Mouse (Mus musculus): ENCODE results near the gene Myt1l. TPM values are rescaled to one million over a fixed set of nuclear protein-coding genes. Genes with fewer than 3 reads are reported as not detected.

The Myt1l gene
- polyA plus RNA-seq, 1 experiment from 2014 or later, result 265 TPM

DNA sequence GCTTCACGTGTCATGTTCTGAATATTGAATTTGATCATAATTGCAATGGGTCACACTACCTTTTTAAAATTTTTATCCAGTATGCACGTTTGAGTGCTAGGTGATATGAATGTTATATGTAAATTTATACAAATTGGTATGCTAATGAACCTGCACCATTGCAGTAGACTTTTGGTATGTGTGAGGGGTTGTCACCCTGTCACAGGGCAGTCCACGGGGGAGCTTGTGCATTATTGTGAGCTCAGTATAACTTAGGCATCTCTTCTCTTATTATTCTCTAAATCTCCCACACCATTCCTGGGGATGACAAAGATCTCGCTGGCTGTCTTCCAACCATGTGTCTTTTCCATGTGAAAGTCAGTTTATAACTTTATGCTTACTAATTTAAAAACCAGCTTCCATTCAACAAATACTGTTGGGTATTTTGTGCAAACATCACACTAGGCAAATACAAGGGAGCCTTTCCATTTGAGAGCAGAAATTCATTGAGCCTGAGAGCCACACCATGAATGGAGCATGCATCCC, 222.5 kb downstream of the Myt1l start:
- no peaks in the 10 kb centered on the region for H3K9me3 ChIP-seq (ENCODE audit: control insufficient read depth, low read length)
- H3K27me3 ChIP-seq (ENCODE audit: control insufficient read depth, insufficient read depth, low read length), result no peaks in the 10 kb centered on the region
- WGBS, result 73% methylated on average over 4 of the region's 4 CpGs
- H3K36me3 ChIP-seq (ENCODE audit: control insufficient read depth, insufficient read depth, low read length), result no peaks in the 10 kb centered on the region
- no peak overlapping the region for H3K4me3 ChIP-seq (ENCODE audit: low read depth, low read length)
- H3K27ac ChIP-seq (ENCODE audit: low read depth, low read length), result no peak overlapping the region
- no peaks in the 10 kb centered on the region for H3K4me1 ChIP-seq (ENCODE audit: control insufficient read depth, insufficient read depth, low read length)
- no peak overlapping the region for H3K4me2 ChIP-seq (ENCODE audit: low read depth, low read length)
- ATAC-seq (ENCODE audit: low read depth), result no peak
- no peak overlapping the region for H3K9ac ChIP-seq (replicated peaks; ENCODE audit: low read depth, low read length)

- H3K4me3 ChIP-seq (ENCODE audit: low read depth, low read length), result no peak overlapping the region
- H3K27me3 ChIP-seq (ENCODE audit: control insufficient read depth, insufficient read depth, low read length), result no peaks in the 10 kb centered on the region
- no peaks in the 10 kb centered on the region for H3K4me1 ChIP-seq (ENCODE audit: control insufficient read depth, insufficient read depth, low read length)
- H3K36me3 ChIP-seq (ENCODE audit: control insufficient read depth, insufficient read depth, low read length), result no peaks in the 10 kb centered on the region
- H3K9me3 ChIP-seq (ENCODE audit: control insufficient read depth, low read length), result no peaks in the 10 kb centered on the region
- H3K4me2 ChIP-seq (ENCODE audit: low read depth, low read length), result no peak overlapping the region
- H3K9ac ChIP-seq (replicated peaks; ENCODE audit: low read depth, low read length), result no peak overlapping the region
- H3K27ac ChIP-seq (ENCODE audit: low read depth, low read length), result no peak overlapping the region
- no peak for ATAC-seq (ENCODE audit: low read depth)
- WGBS, result 91% methylated on average over 5 of the region's 5 CpGs
These were observed 227.1 kb downstream of the Myt1l start for GRCm38 (mm10) chr12:29755086-29755871.

GRCm38 (mm10) chr12:29755872-29756265, 227.7 kb downstream of the Myt1l start:
- no peaks in the 10 kb centered on the region for H3K36me3 ChIP-seq (ENCODE audit: control insufficient read depth, insufficient read depth, low read length)
- ATAC-seq (ENCODE audit: low read depth), result no peak
- 96% methylated on average over 3 of the region's 3 CpGs for WGBS

GRCm38 (mm10) chr12:29760611-29761010, 232.4 kb downstream of the Myt1l start:
- Histone ChIP-seq H3K27me3 (ENCODE audit: control insufficient read depth, insufficient read depth, low read length) (no peaks in the 10 kb centered on the region), H3K9me3 (ENCODE audit: control insufficient read depth, low read length) (no peaks in the 10 kb centered on the region), H3K36me3 (ENCODE audit: control insufficient read depth, insufficient read depth, low read length) (no peaks in the 10 kb centered on the region), H3K4me2 (ENCODE audit: low read depth, low read length) (no peak overlapping the region), H3K4me3 (ENCODE audit: low read depth, low read length) (no peak overlapping the region), H3K9ac (replicated peaks; ENCODE audit: low read depth, low read length) (no peak overlapping the region), H3K4me1 (ENCODE audit: control insufficient read depth, insufficient read depth, low read length) (no peaks in the 10 kb centered on the region), H3K27ac (ENCODE audit: low read depth, low read length) (no peak overlapping the region)
- WGBS, result 84% methylated on average over 4 of the region's 4 CpGs
- no peak for ATAC-seq (ENCODE audit: low read depth)

More at GRCm38 (mm10) chr12:29755872-29756265, 227.7 kb downstream of the Myt1l start:
- no peaks in the 10 kb centered on the region for H3K27me3 ChIP-seq (ENCODE audit: control insufficient read depth, insufficient read depth, low read length)
- no peak overlapping the region for H3K4me2 ChIP-seq (ENCODE audit: low read depth, low read length)
- no peak overlapping the region for H3K9ac ChIP-seq (replicated peaks; ENCODE audit: low read depth, low read length)
- no peak overlapping the region for H3K4me3 ChIP-seq (ENCODE audit: low read depth, low read length)
- H3K4me1 ChIP-seq (ENCODE audit: control insufficient read depth, insufficient read depth, low read length), result no peaks in the 10 kb centered on the region
- no peak overlapping the region for H3K27ac ChIP-seq (ENCODE audit: low read depth, low read length)
- H3K9me3 ChIP-seq (ENCODE audit: control insufficient read depth, low read length), result no peaks in the 10 kb centered on the region

DNA sequence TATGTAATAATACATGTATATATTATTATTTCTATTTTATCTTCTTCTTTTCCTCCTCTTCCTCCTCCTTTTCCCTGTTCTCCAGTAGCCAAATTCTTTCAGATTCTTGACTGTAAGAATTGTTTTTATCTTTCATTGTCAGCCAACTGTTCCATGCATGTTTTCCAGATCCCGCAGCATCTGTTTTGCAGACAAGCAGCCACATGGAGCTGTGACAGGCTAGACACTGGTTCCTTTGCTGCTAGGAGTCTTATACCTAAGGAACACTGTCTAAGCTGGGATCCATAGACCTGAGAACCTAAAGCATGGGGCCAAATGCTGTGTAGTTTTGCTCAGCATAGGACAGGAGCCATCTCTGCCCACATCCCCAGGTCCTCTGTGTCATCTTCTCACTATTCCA, 238.0 kb downstream of the Myt1l start:
- H3K9me3 ChIP-seq (ENCODE audit: control insufficient read depth, low read length), result no peaks in the 10 kb centered on the region
- no peaks in the 10 kb centered on the region for H3K27me3 ChIP-seq (ENCODE audit: control insufficient read depth, insufficient read depth, low read length)
- ATAC-seq (ENCODE audit: low read depth), result no peak
- no peaks in the 10 kb centered on the region for H3K4me1 ChIP-seq (ENCODE audit: control insufficient read depth, insufficient read depth, low read length)
- no peak overlapping the region for H3K4me3 ChIP-seq (ENCODE audit: low read depth, low read length)
- H3K27ac ChIP-seq (ENCODE audit: low read depth, low read length), result no peak overlapping the region
- H3K4me2 ChIP-seq (ENCODE audit: low read depth, low read length), result no peak overlapping the region
- H3K36me3 ChIP-seq (ENCODE audit: control insufficient read depth, insufficient read depth, low read length), result no peaks in the 10 kb centered on the region
- WGBS, result 97% methylated on average over 1 of the region's 1 CpGs
- H3K9ac ChIP-seq (replicated peaks; ENCODE audit: low read depth, low read length), result no peak overlapping the region

DNA sequence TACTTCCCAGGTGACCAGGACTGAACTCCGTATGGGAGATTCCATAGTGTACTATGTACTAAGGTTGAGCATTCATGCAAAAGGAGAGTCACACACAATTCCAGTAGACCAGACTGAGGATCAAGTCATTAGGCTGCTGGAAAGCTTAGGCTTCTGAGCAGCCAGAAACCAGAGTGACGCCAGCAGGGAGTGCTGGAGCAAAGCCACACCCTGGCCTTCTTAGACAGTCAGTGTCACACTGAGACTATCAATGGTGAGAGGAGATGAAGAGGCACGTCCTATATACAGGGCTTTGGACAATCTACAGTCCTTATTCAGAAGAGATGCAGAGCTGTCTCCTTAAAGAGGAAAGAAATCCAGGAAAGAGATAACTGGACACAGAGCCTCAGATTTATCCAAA, 243.6 kb downstream of the Myt1l start:
- no peaks in the 10 kb centered on the region for H3K27me3 ChIP-seq (ENCODE audit: control insufficient read depth, insufficient read depth, low read length)
- H3K9ac ChIP-seq (replicated peaks; ENCODE audit: low read depth, low read length), result no peak overlapping the region
- H3K27ac ChIP-seq (ENCODE audit: low read depth, low read length), result no peak overlapping the region
- H3K4me3 ChIP-seq (ENCODE audit: low read depth, low read length), result no peak overlapping the region
- H3K4me2 ChIP-seq (ENCODE audit: low read depth, low read length), result no peak overlapping the region
- no peak for ATAC-seq (ENCODE audit: low read depth)
- H3K9me3 ChIP-seq (ENCODE audit: control insufficient read depth, low read length), result no peaks in the 10 kb centered on the region
- H3K4me1 ChIP-seq (ENCODE audit: control insufficient read depth, insufficient read depth, low read length), result no peaks in the 10 kb centered on the region
- H3K36me3 ChIP-seq (ENCODE audit: control insufficient read depth, insufficient read depth, low read length), result 0 out of 2 replicates have a peak, but pooled peaks cover 7% of the 10 kb centered on the region
- WGBS, result 77% methylated on average over 3 of the region's 3 CpGs

GRCm38 (mm10) chr12:29772401-29772800, 244.2 kb downstream of the Myt1l start:
- Histone ChIP-seq H3K4me3 (ENCODE audit: low read depth, low read length) (no peak overlapping the region), H3K4me1 (ENCODE audit: control insufficient read depth, insufficient read depth, low read length) (no peaks in the 10 kb centered on the region), H3K4me2 (ENCODE audit: low read depth, low read length) (no peak overlapping the region), H3K9ac (replicated peaks; ENCODE audit: low read depth, low read length) (no peak overlapping the region), H3K27ac (ENCODE audit: low read depth, low read length) (no peak overlapping the region), H3K27me3 (ENCODE audit: control insufficient read depth, insufficient read depth, low read length) (no peaks in the 10 kb centered on the region), H3K9me3 (ENCODE audit: control insufficient read depth, low read length) (no peaks in the 10 kb centered on the region), H3K36me3 (ENCODE audit: control insufficient read depth, insufficient read depth, low read length) (0 out of 2 replicates have a peak, but pooled peaks cover 7% of the 10 kb centered on the region)
- no peak for ATAC-seq (ENCODE audit: low read depth)

GRCm38 (mm10) chr12:29778901-29779300, 250.7 kb downstream of the Myt1l start:
- Histone ChIP-seq H3K4me3 (ENCODE audit: low read depth, low read length) (no peak overlapping the region), H3K9me3 (ENCODE audit: control insufficient read depth, low read length) (no peaks in the 10 kb centered on the region), H3K36me3 (ENCODE audit: control insufficient read depth, insufficient read depth, low read length) (0 out of 2 replicates have a peak, but pooled peaks cover 7% of the 10 kb centered on the region), H3K4me1 (ENCODE audit: control insufficient read depth, insufficient read depth, low read length) (no peaks in the 10 kb centered on the region), H3K27ac (ENCODE audit: low read depth, low read length) (no peak overlapping the region), H3K9ac (replicated peaks; ENCODE audit: low read depth, low read length) (no peak overlapping the region), H3K27me3 (ENCODE audit: control insufficient read depth, insufficient read depth, low read length) (no peaks in the 10 kb centered on the region), H3K4me2 (ENCODE audit: low read depth, low read length) (no peak overlapping the region)
- no peak for ATAC-seq (ENCODE audit: low read depth)
- WGBS, result 85% methylated on average over 2 of the region's 2 CpGs

- Histone ChIP-seq H3K9ac (replicated peaks; ENCODE audit: low read depth, low read length) (no peak overlapping the region), H3K9me3 (ENCODE audit: control insufficient read depth, low read length) (no peaks in the 10 kb centered on the region), H3K4me3 (ENCODE audit: low read depth, low read length) (no peak overlapping the region), H3K4me1 (ENCODE audit: control insufficient read depth, insufficient read depth, low read length) (peaks cover 34% of the 10 kb centered on the region), H3K27me3 (ENCODE audit: control insufficient read depth, insufficient read depth, low read length) (no peaks in the 10 kb centered on the region), H3K36me3 (ENCODE audit: control insufficient read depth, insufficient read depth, low read length) (no peaks in the 10 kb centered on the region), H3K27ac (ENCODE audit: low read depth, low read length) (peak overlapping the region; percentile 88), H3K4me2 (ENCODE audit: low read depth, low read length) (peak overlapping the region; percentile 30; the same call in 1 of the 2 replicates)
- ATAC-seq (ENCODE audit: low read depth), result peak; percentile 94
- WGBS, result 7% methylated on average over 16 of the region's 16 CpGs
These were observed 261.3 kb downstream of the Myt1l start for GRCm38 (mm10) chr12:29789319-29790050.
